Mouse (Mus musculus): ENCODE data around the gene Hdac6. TPM values are rescaled to one million over a fixed set of nuclear protein-coding genes. Genes with fewer than 3 reads are reported as not detected.

The Hdac6 gene
- polyA plus RNA-seq, 1 experiment from 2014 or later: 22.8 TPM

DNA sequence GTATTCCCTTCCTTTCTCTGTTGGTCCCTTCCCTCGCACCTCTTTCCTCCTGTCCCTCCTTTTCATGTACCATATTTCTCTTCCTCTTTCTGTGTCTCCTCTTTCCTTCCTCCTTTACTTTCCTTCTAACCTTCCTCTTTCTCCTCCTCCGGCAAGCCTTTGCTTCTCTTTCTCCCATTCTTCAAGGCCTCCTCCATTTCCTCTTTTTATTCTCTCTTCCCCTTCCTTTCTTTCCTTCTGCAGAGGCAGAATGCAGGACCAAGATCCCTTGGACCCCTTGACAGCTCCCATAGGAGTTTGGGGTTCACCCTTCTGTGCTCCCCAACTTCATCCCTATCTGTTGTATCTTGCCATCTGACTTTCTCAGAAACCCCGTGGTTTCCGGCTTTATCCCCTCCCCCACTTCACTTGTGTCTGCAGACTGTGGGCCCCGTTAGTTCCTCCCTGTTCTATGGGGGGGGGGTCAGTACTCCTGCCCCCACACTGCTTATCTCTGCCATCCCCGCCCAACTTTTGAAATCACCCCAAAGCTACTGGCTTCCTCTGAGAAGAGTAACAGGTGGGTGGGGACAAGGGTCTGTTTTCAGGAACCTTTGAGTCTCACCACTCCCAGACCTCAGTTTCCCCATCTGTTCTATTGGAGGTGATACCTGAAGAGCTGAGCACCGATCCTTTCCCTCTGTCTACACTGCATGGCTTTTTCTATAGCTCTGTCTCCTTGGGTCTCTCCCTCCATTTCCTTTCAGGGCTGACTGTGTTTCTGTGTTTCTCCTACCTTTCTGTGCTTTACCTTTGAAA is 16.3 kb upstream of the Hdac6 start:
- H3K36me3 ChIP-seq: no peaks in the 10 kb centered on the region
- no peaks in the 10 kb centered on the region for H3K4me1 ChIP-seq
- H3K27me3 ChIP-seq (replicated peaks): no peaks in the 10 kb centered on the region
- H3K4me3 ChIP-seq: no peak overlapping the region
- H3K9me3 ChIP-seq: no peaks in the 10 kb centered on the region
- H3K27ac ChIP-seq (replicated peaks): no peak overlapping the region
- WGBS: 55% methylated on average over 7 of the region's 7 CpGs
- H3K4me2 ChIP-seq: no peak overlapping the region
- no peak for ATAC-seq (ENCODE audit: extremely low read depth, insufficient number of reproducible peaks, low FRiP score, low TSS enrichment)
- no peak overlapping the region for H3K9ac ChIP-seq

DNA sequence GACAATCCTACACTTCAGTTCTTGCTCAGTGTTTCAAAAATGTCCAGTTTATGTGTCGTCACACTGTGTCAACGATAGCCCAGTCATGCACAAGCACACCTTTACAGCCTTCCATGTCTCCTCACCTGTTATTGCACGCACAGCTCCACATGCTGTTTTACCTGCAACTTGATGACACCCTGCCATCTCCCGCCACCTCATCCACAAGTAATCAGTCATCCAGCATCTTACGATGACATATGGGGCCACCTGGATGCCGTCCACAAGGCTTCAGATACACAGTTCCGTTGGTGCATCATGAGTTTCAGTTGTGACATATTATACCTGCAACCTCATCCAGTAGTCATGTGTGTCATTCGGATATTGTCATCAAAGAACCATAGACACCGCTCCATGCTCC is 11.2 kb upstream of the Hdac6 start:
- no peak for ATAC-seq (ENCODE audit: extremely low read depth, insufficient number of reproducible peaks, low FRiP score, low TSS enrichment)
- H3K27ac ChIP-seq (replicated peaks): no peak overlapping the region
- no peaks in the 10 kb centered on the region for H3K4me1 ChIP-seq
- H3K4me3 ChIP-seq: no peak overlapping the region
- WGBS: 86% methylated on average over 9 of the region's 9 CpGs
- no peaks in the 10 kb centered on the region for H3K36me3 ChIP-seq
- no peaks in the 10 kb centered on the region for H3K9me3 ChIP-seq
- no peak overlapping the region for H3K9ac ChIP-seq
- H3K27me3 ChIP-seq (replicated peaks): no peaks in the 10 kb centered on the region
- no peak overlapping the region for H3K4me2 ChIP-seq

DNA sequence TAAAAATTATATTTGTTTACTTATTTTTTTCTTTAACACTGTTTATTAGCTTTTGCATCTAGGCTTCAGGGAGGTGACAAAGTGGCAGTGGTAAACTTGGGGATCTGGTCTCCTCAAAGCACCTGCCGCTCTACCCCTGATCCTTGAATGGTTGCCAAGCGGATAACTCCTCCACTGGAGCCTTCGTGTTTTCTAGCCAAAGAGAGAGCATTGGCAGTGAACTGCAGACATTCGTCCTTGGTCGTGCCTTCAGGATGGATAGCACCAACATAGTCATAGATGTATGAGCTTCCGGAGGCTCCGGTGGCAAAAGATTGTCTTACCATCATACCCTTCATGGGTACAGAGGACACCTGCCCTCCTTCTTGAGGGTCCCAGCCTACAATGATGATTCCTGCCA is 2.4 kb upstream of the Hdac6 start:
- Histone ChIP-seq H3K27ac (replicated peaks) (no peak overlapping the region), H3K9ac (no peak overlapping the region), H3K4me1 (peaks cover 4% of the 10 kb centered on the region), H3K4me3 (no peak overlapping the region), H3K36me3 (0 out of 2 replicates have a peak, but pooled peaks cover 4% of the 10 kb centered on the region), H3K27me3 (replicated peaks) (no peaks in the 10 kb centered on the region), H3K4me2 (no peak overlapping the region), H3K9me3 (no peaks in the 10 kb centered on the region)
- 81% methylated on average over 7 of the region's 7 CpGs for WGBS
- no peak for ATAC-seq (ENCODE audit: extremely low read depth, insufficient number of reproducible peaks, low FRiP score, low TSS enrichment)

DNA sequence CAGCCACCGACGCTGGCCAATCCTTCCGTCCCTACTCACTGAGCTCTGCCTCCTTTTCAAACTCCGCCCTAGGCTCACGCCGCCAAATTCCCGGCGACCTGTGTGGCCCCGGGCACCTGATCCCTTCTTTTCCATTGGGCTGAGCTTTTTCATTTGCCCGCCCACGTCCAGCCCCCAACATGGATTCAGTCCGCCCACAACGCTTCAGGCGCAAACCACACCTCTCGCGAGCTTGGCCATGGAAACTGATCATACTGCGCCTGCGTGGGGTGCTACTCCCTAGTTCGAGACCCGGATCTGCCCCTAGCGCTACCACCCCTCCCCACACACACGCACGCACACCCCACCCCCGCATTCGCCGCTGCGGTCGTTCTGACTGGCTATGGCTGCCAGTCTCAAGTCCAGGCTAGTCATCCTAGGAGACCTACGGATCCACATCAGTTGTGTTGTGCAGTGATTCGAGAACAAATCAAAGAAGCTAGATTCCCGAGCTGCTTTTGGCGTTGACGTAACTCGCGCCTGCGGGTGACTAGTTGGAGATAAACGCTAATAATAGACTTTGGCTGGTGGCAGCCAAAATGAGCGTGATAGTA is 307 bp upstream of the Hdac6 start:
- H3K27ac ChIP-seq (replicated peaks): peak overlapping the region; percentile 67
- H3K27me3 ChIP-seq (replicated peaks): no peaks in the 10 kb centered on the region
- peak overlapping the region; percentile 76 for H3K9ac ChIP-seq
- H3K9me3 ChIP-seq: no peaks in the 10 kb centered on the region
- 9% methylated on average over 38 of the region's 38 CpGs for WGBS
- H3K4me2 ChIP-seq: peak overlapping the region; percentile 69
- peaks cover 8% of the 10 kb centered on the region; the same call in 1 of the 2 replicates for H3K36me3 ChIP-seq
- peaks cover 4% of the 10 kb centered on the region for H3K4me1 ChIP-seq
- H3K4me3 ChIP-seq: peak overlapping the region; percentile 62
- ATAC-seq (ENCODE audit: extremely low read depth, insufficient number of reproducible peaks, low FRiP score, low TSS enrichment): peak; percentile 96

DNA sequence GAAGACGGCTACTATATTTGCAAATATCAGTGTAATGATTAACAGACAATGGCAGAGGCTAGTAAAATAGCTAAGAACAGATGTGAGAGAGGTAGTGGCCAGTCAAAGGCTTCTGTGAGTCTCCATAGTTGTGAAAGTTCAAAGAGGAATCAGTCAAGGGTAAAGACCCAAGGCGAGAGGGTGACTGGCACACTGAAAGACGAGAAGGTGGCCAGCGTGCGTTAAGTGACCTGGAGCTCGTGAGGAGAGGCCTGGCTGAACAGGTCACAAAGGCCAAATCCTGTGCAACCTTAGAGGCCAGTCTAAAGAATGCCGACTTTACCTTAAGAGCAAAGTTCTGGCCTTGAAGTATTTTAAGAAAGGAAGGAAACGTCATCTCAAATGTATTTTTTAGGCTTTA is 2.1 kb downstream of the Hdac6 start:
- no peaks in the 10 kb centered on the region for H3K9me3 ChIP-seq
- no peak overlapping the region for H3K4me3 ChIP-seq
- H3K36me3 ChIP-seq: peaks cover 18% of the 10 kb centered on the region
- no peak overlapping the region for H3K4me2 ChIP-seq
- 83% methylated on average over 8 of the region's 8 CpGs for WGBS
- peaks cover 4% of the 10 kb centered on the region for H3K4me1 ChIP-seq
- ATAC-seq (ENCODE audit: extremely low read depth, insufficient number of reproducible peaks, low FRiP score, low TSS enrichment): no peak
- no peak overlapping the region for H3K27ac ChIP-seq (replicated peaks)
- no peak overlapping the region for H3K9ac ChIP-seq
- no peaks in the 10 kb centered on the region for H3K27me3 ChIP-seq (replicated peaks)

DNA sequence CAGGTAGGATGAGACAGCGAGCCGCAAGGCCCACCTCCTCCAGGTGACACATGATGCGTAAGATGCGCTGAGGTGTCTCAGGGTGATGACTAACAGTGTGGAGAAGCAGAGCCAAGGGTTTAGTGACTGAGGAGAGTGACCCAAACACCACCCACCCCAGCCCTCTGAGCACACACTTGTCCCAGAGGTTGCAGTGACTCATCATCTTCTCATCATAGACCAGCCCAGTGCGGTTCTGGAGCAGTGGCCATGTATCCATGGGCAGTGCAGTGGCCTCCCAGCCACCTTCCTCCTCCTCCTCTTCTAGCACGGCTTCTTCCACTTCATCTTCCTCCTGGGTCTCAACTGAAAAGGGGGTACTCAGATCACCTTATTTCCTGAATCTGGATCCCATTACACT is 10.0 kb downstream of the Hdac6 start:
- Histone ChIP-seq H3K4me3 (no peak overlapping the region), H3K27me3 (replicated peaks) (no peaks in the 10 kb centered on the region), H3K4me2 (no peak overlapping the region), H3K27ac (replicated peaks) (no peak overlapping the region), H3K4me1 (no peaks in the 10 kb centered on the region), H3K9ac (no peak overlapping the region), H3K9me3 (no peaks in the 10 kb centered on the region), H3K36me3 (peaks cover 62% of the 10 kb centered on the region)
- no peak for ATAC-seq (ENCODE audit: extremely low read depth, insufficient number of reproducible peaks, low FRiP score, low TSS enrichment)
- 94% methylated on average over 6 of the region's 6 CpGs for WGBS

DNA sequence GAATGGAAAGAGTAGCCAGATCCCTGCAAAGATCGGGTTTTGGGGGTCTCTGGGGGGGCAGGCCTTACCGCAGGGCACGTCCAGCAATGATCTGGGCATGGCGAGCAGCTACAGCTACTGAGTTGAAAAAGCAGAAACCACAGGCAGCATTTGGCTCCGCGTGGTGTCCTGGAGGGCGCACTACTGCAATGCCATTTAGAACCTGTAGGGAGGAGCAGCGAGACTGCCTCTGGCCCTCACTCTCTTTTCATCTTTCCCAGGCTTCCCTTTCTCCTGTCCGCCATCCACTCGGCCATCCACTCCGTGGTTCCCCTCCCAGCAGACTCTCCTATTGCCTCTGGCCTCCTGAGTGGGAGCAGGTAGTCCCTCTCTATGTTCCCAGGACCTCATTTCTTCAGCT is 10.8 kb downstream of the Hdac6 start:
- no peak overlapping the region for H3K9ac ChIP-seq
- H3K27me3 ChIP-seq (replicated peaks): no peaks in the 10 kb centered on the region
- H3K4me3 ChIP-seq: no peak overlapping the region
- no peaks in the 10 kb centered on the region for H3K4me1 ChIP-seq
- H3K9me3 ChIP-seq: no peaks in the 10 kb centered on the region
- H3K36me3 ChIP-seq: peaks cover 66% of the 10 kb centered on the region
- no peak overlapping the region for H3K27ac ChIP-seq (replicated peaks)
- H3K4me2 ChIP-seq: no peak overlapping the region
- 47% methylated on average over 11 of the region's 11 CpGs for WGBS
- no peak for ATAC-seq (ENCODE audit: extremely low read depth, insufficient number of reproducible peaks, low FRiP score, low TSS enrichment)

DNA sequence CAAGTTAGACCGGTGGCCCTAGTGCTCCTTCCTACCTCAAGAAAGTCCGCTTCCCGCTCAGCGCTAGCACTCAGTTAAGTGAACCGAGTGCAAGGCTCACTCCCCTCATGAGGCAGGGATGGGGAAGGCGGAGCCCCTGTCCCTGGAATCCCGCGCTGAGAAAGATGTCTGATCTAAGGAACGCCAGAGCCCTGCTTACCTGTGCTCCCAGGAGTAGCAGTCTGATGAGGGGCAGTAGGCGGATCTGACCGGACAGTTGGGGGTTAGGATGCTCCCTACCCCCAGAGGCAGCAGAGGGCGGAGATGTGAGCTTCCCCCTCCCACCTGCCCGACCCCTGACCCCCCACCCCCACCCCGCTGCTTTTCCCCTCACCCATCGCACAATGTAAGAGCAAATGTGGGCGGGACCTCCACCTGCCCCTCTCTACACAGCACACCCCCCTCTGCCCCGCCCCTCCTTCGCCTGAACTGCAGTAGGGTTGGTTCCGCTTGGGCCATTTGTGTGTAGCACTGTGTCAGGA is 19.4 kb downstream of the Hdac6 start, which contains the start of gene Eras:
Eras (minus strand) TSS at position 338 of the 521 bp plus-strand sequence.
- H3K27me3 ChIP-seq (replicated peaks): peaks cover 63% of the 10 kb centered on the region
- WGBS: 14% methylated on average over 17 of the region's 19 CpGs
- peak within 1 kb of the TSS; percentile 14 for H3K4me3 ChIP-seq
- H3K9me3 ChIP-seq: no peaks in the 10 kb centered on the region
- no peak within 1 kb of the TSS for H3K27ac ChIP-seq (replicated peaks)
- H3K9ac ChIP-seq: no peak within 1 kb of the TSS
- no peaks in the 10 kb centered on the region for H3K4me1 ChIP-seq
- ATAC-seq (ENCODE audit: extremely low read depth, insufficient number of reproducible peaks, low FRiP score, low TSS enrichment): no peak
- peaks cover 32% of the 10 kb centered on the region for H3K36me3 ChIP-seq
- peak within 1 kb of the TSS; percentile 31 for H3K4me2 ChIP-seq

DNA sequence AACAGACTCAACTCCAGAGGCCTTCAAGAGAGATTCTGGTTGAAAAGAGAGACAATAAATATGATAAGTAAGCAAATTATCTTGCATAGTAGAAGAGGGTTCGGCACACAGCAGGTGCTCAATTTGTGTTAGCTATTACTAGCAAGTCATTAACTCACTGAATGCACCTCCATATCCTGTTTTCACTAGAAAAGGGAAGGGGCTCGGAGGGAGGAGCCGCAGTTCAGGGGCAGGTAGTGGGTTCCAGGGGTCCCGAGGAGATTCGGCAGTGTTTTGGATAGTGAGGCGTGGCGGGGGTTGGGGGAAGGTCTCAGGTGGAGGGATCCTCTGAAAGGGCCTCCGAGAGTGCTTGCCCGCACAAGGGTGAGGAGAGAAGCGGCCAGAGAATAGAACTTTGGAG is 20.6 kb downstream of the Hdac6 start:
- ATAC-seq (ENCODE audit: extremely low read depth, insufficient number of reproducible peaks, low FRiP score, low TSS enrichment): no peak
- WGBS: 19% methylated on average over 10 of the region's 10 CpGs
- 0 out of 2 replicates have a peak, but pooled peaks cover 8% of the 10 kb centered on the region for H3K4me1 ChIP-seq
- H3K4me3 ChIP-seq: 0 out of 2 replicates have a peak overlapping the region, but pooled peaks have one; percentile 14
- H3K9me3 ChIP-seq: no peaks in the 10 kb centered on the region
- H3K9ac ChIP-seq: no peak overlapping the region
- peaks cover 22% of the 10 kb centered on the region for H3K36me3 ChIP-seq
- peak overlapping the region; percentile 31 for H3K4me2 ChIP-seq
- H3K27ac ChIP-seq (replicated peaks): no peak overlapping the region
- H3K27me3 ChIP-seq (replicated peaks): peaks cover 76% of the 10 kb centered on the region

DNA sequence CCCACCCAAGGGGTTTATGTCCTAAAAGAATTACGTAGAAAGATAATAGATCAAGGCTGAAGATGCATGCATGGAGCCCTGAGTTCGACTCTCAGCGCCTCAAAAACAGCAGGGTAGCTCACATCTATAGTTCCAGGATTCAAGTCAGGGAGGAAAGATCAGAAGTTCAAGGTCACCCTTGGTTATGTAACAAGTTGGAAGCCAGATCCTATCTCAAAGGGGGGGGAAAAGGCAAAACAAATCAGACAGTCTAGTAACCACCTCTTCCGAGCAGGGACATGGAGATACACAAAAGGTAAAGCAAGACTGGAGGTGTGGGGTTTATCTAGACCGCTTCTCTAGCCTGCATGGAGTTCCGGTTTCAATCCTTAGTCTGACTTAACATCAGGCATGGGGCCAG is 21.4 kb downstream of the Hdac6 start:
- ATAC-seq (ENCODE audit: extremely low read depth, insufficient number of reproducible peaks, low FRiP score, low TSS enrichment): no peak
- Histone ChIP-seq H3K4me1 (0 out of 2 replicates have a peak, but pooled peaks cover 11% of the 10 kb centered on the region), H3K27ac (replicated peaks) (no peak overlapping the region), H3K36me3 (peaks cover 13% of the 10 kb centered on the region), H3K4me3 (no peak overlapping the region), H3K9me3 (no peaks in the 10 kb centered on the region), H3K9ac (no peak overlapping the region), H3K27me3 (replicated peaks) (peaks cover 84% of the 10 kb centered on the region), H3K4me2 (no peak overlapping the region)
- 57% methylated on average over 6 of the region's 6 CpGs for WGBS

DNA sequence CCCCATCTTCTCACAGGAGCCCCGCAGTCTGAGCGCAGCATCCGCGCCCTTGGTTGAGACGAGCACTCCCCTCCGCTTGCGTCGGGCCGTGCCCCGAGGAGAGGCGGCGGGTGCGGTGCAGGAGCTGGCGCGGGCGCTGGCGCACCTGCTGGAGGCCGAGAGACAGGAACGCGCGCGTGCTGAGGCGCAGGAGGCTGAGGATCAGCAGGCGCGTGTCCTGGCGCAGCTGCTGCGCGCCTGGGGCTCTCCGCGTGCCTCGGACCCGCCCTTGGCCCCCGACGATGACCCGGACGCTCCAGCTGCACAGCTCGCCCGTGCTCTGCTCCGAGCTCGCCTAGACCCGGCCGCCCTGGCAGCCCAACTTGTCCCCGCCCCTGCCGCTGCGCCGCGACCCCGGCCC is 25.7 kb downstream of the Hdac6 start:
- Histone ChIP-seq H3K4me2 (peak overlapping the region; percentile 62), H3K4me1 (0 out of 2 replicates have a peak, but pooled peaks cover 11% of the 10 kb centered on the region), H3K27ac (replicated peaks) (no peak overlapping the region), H3K36me3 (no peaks in the 10 kb centered on the region), H3K27me3 (replicated peaks) (peaks cover 87% of the 10 kb centered on the region), H3K9ac (no peak overlapping the region), H3K9me3 (no peaks in the 10 kb centered on the region), H3K4me3 (peak overlapping the region; percentile 40)
- WGBS: 5% methylated on average over 32 of the region's 48 CpGs
- ATAC-seq (ENCODE audit: extremely low read depth, insufficient number of reproducible peaks, low FRiP score, low TSS enrichment): no peak
